Mouse (Mus musculus): ENCODE results near the gene Adamts17.

DNA sequence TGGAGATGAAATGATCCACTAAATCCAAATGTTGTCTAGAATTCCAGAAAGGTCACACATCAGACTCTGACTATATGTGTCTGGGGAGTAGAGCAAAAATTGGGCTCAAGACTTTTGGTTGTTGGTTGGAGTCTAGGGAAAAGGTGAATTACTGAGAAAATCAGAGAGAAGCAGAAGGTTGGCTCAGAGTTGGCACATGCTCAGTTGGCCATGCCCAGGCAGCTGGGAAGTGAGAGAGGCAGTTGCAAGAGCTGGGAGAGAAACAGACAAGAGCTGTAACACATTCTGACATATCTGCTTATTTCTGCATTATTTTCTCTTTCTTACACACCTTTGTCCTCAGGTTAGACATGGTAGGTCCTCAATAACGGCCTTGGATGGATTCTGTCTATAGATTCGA lies 209.7 kb downstream of the Adamts17 start:
- TF ChIP-seq CTCF (IDR thresholded peaks at IDR 0.05; ENCODE audit: borderline replicate concordance, extremely low read depth, insufficient read depth, insufficient read length) (no peak), POLR2A (IDR thresholded peaks at IDR 0.05; ENCODE audit: borderline replicate concordance, extremely low read depth, insufficient read depth, insufficient read length, poor library complexity, severe bottlenecking) (no peak)

Measured in brain, embryonic 14.5 days (tissue).